Mouse (Mus musculus) cerebellum, adult 2 months (tissue): Measurements from ENCODE around the gene Iqsec3. TPM values are rescaled to one million over a fixed set of nuclear protein-coding genes. Genes with fewer than 3 reads are reported as not detected.

ENCODE experiments used
- DNase-seq, 2 experiments: peaks; one replicate each; pipeline ENCODE4 v3.0.0; 2021
- H3K27ac ChIP-seq: fragments of 200-500 bp; 2 replicates; pipeline ENCODE4 v1.5.1; 2012; ENCODE audit warnings: low read length, control low read depth, inconsistent platforms; ENCODE audit not compliant: insufficient read depth
- H3K27me3 ChIP-seq: fragments of 200-500 bp; 2 replicates; pipeline ENCODE4 v1.6.1; 2012; ENCODE audit warnings: inconsistent platforms, mild to moderate bottlenecking, low read length, moderate library complexity; ENCODE audit not compliant: control insufficient read depth, insufficient read depth
- H3K4me1 ChIP-seq: fragments of 200-500 bp; 2 replicates; pipeline ENCODE4 v1.6.1; 2011; ENCODE audit warnings: low read length; ENCODE audit not compliant: control insufficient read depth, insufficient read depth
- H3K4me3 ChIP-seq: fragments of 200-500 bp; replicated peaks from 2 replicates; pipeline ENCODE3; 2011; ENCODE audit warnings: mild to moderate bottlenecking, low read depth, low read length, control low read depth; ENCODE audit not compliant: insufficient read depth
- CTCF ChIP-seq: fragments of 200-500 bp; IDR thresholded peaks from 2 replicates; pipeline ENCODE4 v1.5.1; 2011; ENCODE audit warnings: low read depth, mild to moderate bottlenecking, control low read depth, low read length, moderate library complexity, borderline replicate concordance; ENCODE audit not compliant: insufficient read depth
- POLR2A ChIP-seq: fragments of 200-500 bp; IDR thresholded peaks from 2 replicates; pipeline ENCODE4 v1.6.1; 2011; ENCODE audit warnings: low read length, control low read depth, borderline replicate concordance; ENCODE audit not compliant: insufficient read depth
- WGBS: fragments of 180-500 bp; shearing (Covaris S2); methylation state at CpG from one replicate; pipeline ENCODE4 v1.1.7; 2018; 5-methylcytosine and 5-hydroxymethylcytosine counted together
- polyA plus RNA-seq: library from polyadenylated mRNA; depleted of rRNA; stranded (reverse); fragments of >200 nt; gene quantifications from 2 replicates; pipeline ENCODE4 v1.2.3, GENCODE M21; 2012; rRNA removed

Iqsec3 gene
- polyA plus RNA-seq = 58.4 and 66.5 TPM in 2 replicates

- no peak for TF ChIP-seq CTCF
- TF ChIP-seq POLR2A = no peak
- Histone ChIP-seq H3K4me3 (peak within 1 kb of the TSS; percentile 43), H3K27ac (no peak within 1 kb of the TSS), H3K27me3 (no peaks in the 10 kb centered on the region), H3K4me1 (no peaks in the 10 kb centered on the region)
- under 1% methylated on average over 65 of the region's 65 CpGs for WGBS
- peak; percentile 58 to 62 for DNase-seq
These were observed at the start of gene Iqsec3 for GRCm38 (mm10) chr6:121473093-121473821. TSS of gene Iqsec3 (minus strand) at chr6:121473678.

GRCm38 (mm10) chr6:121522106-121522705 lies 48.7 kb upstream of the Iqsec3 start:
- Histone ChIP-seq H3K4me1 (peaks cover 7% of the 10 kb centered on the region; the same call in 1 of the 2 replicates), H3K4me3 (no peak overlapping the region), H3K27ac (no peak overlapping the region), H3K27me3 (no peaks in the 10 kb centered on the region)
- 92% methylated on average over 5 of the region's 5 CpGs for WGBS
- no peak for TF ChIP-seq CTCF
- TF ChIP-seq POLR2A = no peak
- no peak for DNase-seq

DNA sequence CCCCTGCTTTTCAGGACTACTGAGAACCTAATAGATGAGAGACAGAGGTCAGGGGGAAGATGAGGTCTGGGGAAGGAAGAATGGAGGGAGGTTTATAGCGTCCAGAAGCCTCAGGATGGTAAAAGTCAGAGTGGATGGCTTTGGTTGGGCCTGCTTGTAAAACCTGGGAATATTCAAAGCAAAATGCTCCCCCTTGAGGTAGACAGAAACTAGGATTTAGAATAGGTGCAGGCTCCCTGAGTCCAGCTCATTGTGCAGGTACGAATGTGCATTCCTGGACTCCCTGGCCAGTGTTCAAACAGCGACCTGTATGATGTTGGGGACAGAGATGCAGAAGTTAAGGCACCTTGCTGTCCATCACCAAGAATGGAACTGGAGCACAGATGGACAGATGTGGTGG lies 47.6 kb upstream of the Iqsec3 start:
- TF ChIP-seq CTCF = no peak
- no peak for TF ChIP-seq POLR2A
- no peak overlapping the region for H3K27ac ChIP-seq
- peaks cover 7% of the 10 kb centered on the region; the same call in 1 of the 2 replicates for H3K4me1 ChIP-seq
- H3K4me3 ChIP-seq = no peak overlapping the region
- no peaks in the 10 kb centered on the region for H3K27me3 ChIP-seq
- DNase-seq = no peak
- 88% methylated on average over 3 of the region's 3 CpGs for WGBS

DNA sequence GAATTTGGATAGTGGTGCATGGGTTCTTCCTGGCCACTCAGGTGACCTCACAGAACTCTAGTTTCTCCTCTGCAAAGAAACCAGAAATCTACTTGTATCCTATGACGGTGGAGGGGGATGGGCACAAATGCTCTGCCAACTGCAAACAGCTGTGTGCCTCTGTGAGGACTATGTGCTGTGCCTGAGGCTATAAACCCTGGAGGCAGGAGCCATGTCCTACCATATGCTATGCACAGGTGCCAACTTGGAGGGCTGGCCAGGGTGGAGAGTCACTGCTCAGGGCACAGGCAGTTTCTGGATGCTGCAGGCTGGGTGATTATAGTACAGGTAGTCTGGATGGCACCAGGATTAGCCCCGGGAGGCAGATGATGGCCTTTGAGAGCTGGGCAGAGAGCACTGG lies 46.4 kb upstream of the Iqsec3 start:
- no peak overlapping the region for H3K4me3 ChIP-seq
- no peaks in the 10 kb centered on the region for H3K27me3 ChIP-seq
- WGBS = 61% methylated on average over 2 of the region's 2 CpGs
- no peak for TF ChIP-seq CTCF
- no peak for TF ChIP-seq POLR2A
- peaks cover 7% of the 10 kb centered on the region; the same call in 1 of the 2 replicates for H3K4me1 ChIP-seq
- no peak overlapping the region for H3K27ac ChIP-seq
- DNase-seq = no peak

DNA sequence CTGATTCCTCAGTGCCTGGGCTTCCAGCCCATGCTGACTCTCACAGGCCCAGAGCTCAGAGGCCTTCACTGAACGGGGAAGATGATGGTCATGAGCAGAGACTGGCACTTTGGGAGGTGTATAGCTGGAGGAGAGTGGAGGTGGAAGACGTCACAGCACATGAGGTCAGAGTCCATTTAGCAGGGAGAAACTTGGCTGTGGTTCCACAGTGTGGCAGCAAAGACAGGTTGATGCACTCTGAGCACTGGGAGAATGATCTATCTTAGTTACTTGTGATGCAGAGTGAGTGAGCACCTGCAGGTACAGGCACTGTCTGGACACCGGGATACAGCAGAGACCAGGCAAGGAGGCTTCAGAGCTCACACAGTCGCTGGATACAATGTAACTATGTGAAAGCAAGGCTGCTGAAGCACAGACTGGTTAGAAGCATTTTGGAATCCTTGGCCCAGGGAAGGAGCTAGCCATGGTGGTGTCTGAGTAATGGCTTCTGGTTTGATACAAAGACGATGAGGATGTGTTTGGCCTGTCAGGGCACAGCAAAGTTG lies 45.9 kb upstream of the Iqsec3 start:
- Histone ChIP-seq H3K4me3 (no peak overlapping the region), H3K4me1 (peaks cover 6% of the 10 kb centered on the region; the same call in 1 of the 2 replicates), H3K27me3 (no peaks in the 10 kb centered on the region), H3K27ac (no peak overlapping the region)
- WGBS = 77% methylated on average over 5 of the region's 5 CpGs
- no peak for DNase-seq
- TF ChIP-seq POLR2A (no peak), CTCF (no peak)

GRCm38 (mm10) chr6:121517726-121518125 lies 44.2 kb upstream of the Iqsec3 start:
- no peak overlapping the region for H3K4me3 ChIP-seq
- no peak for TF ChIP-seq POLR2A
- TF ChIP-seq CTCF = no peak
- no peaks in the 10 kb centered on the region for H3K27me3 ChIP-seq
- H3K4me1 ChIP-seq = no peaks in the 10 kb centered on the region
- 73% methylated on average over 6 of the region's 6 CpGs for WGBS
- DNase-seq = no peak
- H3K27ac ChIP-seq = no peak overlapping the region

DNA sequence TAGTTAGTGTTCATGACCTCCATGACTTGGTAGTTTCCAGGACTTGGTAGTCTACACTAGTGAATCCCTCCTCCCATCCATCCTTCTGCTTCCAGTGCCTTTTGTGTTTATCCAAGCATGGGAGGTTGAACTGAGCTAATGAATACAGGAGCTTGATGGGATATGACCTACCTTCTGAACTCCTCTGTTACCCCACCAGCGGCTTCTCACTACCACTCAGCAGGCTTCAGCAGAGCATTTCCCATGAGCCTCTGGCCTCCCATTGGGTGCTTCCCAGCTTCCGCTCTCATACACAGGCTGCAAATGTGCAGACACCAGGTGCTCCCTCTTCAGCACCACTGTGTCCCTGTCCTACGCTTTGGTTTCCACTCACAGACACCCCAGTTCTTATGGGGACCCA lies 36.9 kb upstream of the Iqsec3 start:
- H3K27me3 ChIP-seq = no peaks in the 10 kb centered on the region
- no peak overlapping the region for H3K4me3 ChIP-seq
- no peak overlapping the region for H3K27ac ChIP-seq
- 85% methylated on average over 3 of the region's 3 CpGs for WGBS
- DNase-seq = no peak
- TF ChIP-seq POLR2A (no peak), CTCF (no peak)
- no peaks in the 10 kb centered on the region for H3K4me1 ChIP-seq
